9 mouse cellular contexts compared by ENCODE assay signal in the genomic region with DNA sequence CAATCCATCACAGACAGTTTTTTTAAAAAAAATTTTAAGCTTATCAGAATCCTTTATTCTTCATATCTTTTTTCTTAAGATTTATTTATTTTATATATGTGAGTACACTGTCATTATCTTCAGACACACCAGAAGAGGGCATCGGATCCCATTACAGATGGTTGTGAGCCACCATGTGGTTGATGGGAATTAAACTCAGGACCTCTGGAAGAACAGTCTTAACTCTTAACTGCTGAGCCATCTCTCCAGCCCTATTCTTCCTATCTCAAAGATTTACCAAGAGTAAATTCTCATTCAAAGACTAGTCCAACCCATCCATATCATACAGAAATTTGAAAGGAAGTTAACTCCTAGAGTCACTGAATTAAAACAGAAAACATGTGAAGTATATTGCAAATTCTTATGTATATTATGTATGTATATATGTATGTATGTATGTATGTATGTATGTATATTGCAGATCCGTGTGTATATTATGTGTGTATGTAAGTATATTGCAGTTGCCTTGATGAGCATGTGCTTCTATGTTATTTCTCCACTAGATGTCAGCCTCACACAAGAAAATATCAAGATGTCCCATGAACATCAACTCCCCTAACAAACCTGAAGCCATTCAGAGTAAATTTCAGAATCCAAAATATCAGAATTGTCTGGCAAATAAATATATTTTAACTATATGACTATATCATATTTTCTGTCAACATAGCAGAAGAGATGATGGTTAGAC. TPM values are rescaled to one million over a fixed set of nuclear protein-coding genes. Genes with fewer than 3 reads are reported as not detected.
A peak's percentile ranks its signal among the peaks of the same experiment; 100 is the strongest.
DNase-seq lines count a peak whose midpoint lies in the region; ATAC-seq lines count a peak whose summit lies in the region.
"Had no signal": no experiment of that assay in that cellular context is flagged by ENCODE, and none has a peak within 500 bp of the region (broad histone marks: within the 10 kb centered on the region; RNA-seq: fewer than 3 reads in every experiment).

No protein-coding gene starts in this region.

- no peaks in the 10 kb centered on the region for H3K4me1 ChIP-seq in forebrain, embryonic 14.5 days (ENCODE audit: control insufficient read depth, insufficient read depth, low read length)
- no peaks in the 10 kb centered on the region for H3K4me1 ChIP-seq in midbrain, embryonic 13.5 days (replicated peaks)

- no peak overlapping the region for H3K9ac ChIP-seq in forebrain, embryonic 14.5 days (ENCODE audit: low read length)
- no peak overlapping the region for H3K9ac ChIP-seq in midbrain, embryonic 13.5 days (replicated peaks)

- no peaks in the 10 kb centered on the region for H3K36me3 ChIP-seq in forebrain, embryonic 14.5 days (ENCODE audit: control insufficient read depth, insufficient read depth, low read length)
- H3K36me3 ChIP-seq in midbrain, embryonic 13.5 days = no peaks in the 10 kb centered on the region

- H3K4me2 ChIP-seq in forebrain, embryonic 14.5 days (ENCODE audit: low read length) = no peak overlapping the region
- H3K4me2 ChIP-seq in midbrain, embryonic 13.5 days (replicated peaks) = no peak overlapping the region

- ATAC-seq in forebrain, embryonic 14.5 days = peak; percentile 83
- peak; percentile 82 for ATAC-seq in midbrain, embryonic 13.5 days

- H3K4me3 ChIP-seq in forebrain, embryonic 14.5 days (ENCODE audit: low read depth, low read length) = no peak overlapping the region
- H3K4me3 ChIP-seq in midbrain, embryonic 13.5 days (replicated peaks) = no peak overlapping the region
- H3K4me3 ChIP-seq: erythroblast, embryonic 14.5 days had no signal

- WGBS in forebrain, embryonic 14.5 days = 56% methylated on average over 2 of the region's 2 CpGs
- 52% methylated on average over 2 of the region's 2 CpGs for WGBS in midbrain, embryonic 13.5 days

- no peaks in the 10 kb centered on the region for H3K27me3 ChIP-seq in forebrain, embryonic 14.5 days (replicated peaks; ENCODE audit: control insufficient read depth, insufficient read depth, low read length)
- H3K27me3 ChIP-seq in midbrain, embryonic 13.5 days = no peaks in the 10 kb centered on the region

- peak; percentile 2 for DNase-seq in left cerebral cortex, adult 11 months (ENCODE audit: low spot score)
- no peak for DNase-seq in left cerebral cortex, adult 9 months (ENCODE audit: low spot score in 2 of 2)
- peak; percentile 43 for DNase-seq in Muller cell, postnatal 12 days (ENCODE audit: inconsistent ontology term)
- peak; percentile 73 for DNase-seq in forebrain, embryonic 14.5 days (ENCODE audit: low spot score)
- no peak for DNase-seq in cerebellum, postnatal 36 days
- DNase-seq in thymus, postnatal 25 days = no peak
- no peak for DNase-seq in lung, postnatal 25 days (ENCODE audit: low spot score)

- H3K9me3 ChIP-seq in forebrain, embryonic 14.5 days (replicated peaks; ENCODE audit: control insufficient read depth, low read length) = no peaks in the 10 kb centered on the region
- H3K9me3 ChIP-seq in midbrain, embryonic 13.5 days = no peaks in the 10 kb centered on the region

- no peak overlapping the region for H3K27ac ChIP-seq in forebrain, embryonic 14.5 days (ENCODE audit: low read depth, low read length)
- H3K27ac ChIP-seq in midbrain, embryonic 13.5 days = no peak overlapping the region

RNA-seq across cellular contexts. Expression of a gene that starts 30.5 kb away (rescaled TPM):
- not detected in 2 replicates for polyA plus RNA-seq in forebrain, embryonic 14.5 days (2014; fragmentation: Nextera tagmentation; extraction: Ambion mirVana)
- polyA plus RNA-seq in midbrain, embryonic 13.5 days (2015; fragmentation: Nextera tagmentation; extraction: Ambion mirVana) = not detected in 2 replicates
- polyA plus RNA-seq: erythroblast, embryonic 14.5 days had no signal

RNA-seq across cellular contexts. Expression of a gene that starts 40.9 kb away (rescaled TPM):
- polyA plus RNA-seq in forebrain, embryonic 14.5 days (2014; fragmentation: Nextera tagmentation; extraction: Ambion mirVana) = not detected in 2 replicates
- polyA plus RNA-seq in midbrain, embryonic 13.5 days (2015; fragmentation: Nextera tagmentation; extraction: Ambion mirVana) = not detected in 2 replicates

Comparison
In these comparisons a context has a peak if more than half of its experiments do, and no peak if none do; other contexts are left out.
1. DNase-seq: peak in left cerebral cortex, adult 11 months (single experiment), Muller cell, postnatal 12 days (single experiment) and forebrain, embryonic 14.5 days (single experiment); none in left cerebral cortex, adult 9 months (0 of 2), cerebellum, postnatal 36 days (0 of 2), thymus, postnatal 25 days (single experiment) and lung, postnatal 25 days (single experiment).